Comparison of ENCODE assay signal across 14 mouse cellular contexts in the genomic region with DNA sequence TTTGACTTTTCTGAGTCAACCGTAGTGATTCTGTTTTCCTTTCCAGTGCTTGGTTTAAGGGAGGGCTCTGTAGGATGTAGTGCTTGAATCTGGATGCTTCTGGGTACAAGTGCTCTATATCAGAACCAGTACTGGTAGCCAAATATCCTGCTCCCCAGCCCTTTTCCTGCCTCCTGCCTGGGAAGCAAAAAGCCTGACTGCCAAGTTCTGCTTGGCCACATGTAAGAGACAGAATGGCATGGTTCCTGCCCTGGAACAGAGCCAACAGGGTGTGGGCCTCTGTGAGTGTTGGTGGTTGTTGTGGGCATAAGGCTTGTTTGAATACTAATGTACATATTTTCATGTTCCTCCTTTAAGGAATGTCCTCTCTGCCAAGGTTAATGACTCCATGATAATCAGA. TPM values are rescaled to one million over a fixed set of nuclear protein-coding genes. Genes with fewer than 3 reads are reported as not detected.
DNase-seq lines count a peak whose midpoint lies in the region.
"Had no signal": no experiment of that assay in that cellular context is flagged by ENCODE, and none has a peak within 500 bp of the region (broad histone marks: within the 10 kb centered on the region; RNA-seq: fewer than 3 reads in every experiment).

No protein-coding gene starts in this region.

- intact Hi-C loops in left cerebral cortex, postnatal 4 days (cut with DNase I): no loop called here

- DNase-seq in cerebellum, postnatal 14 days: peak; percentile 44 to 70
- no peak for DNase-seq in cerebellum, adult 9-11 months
- peak; percentile 24 for DNase-seq in left cerebral cortex, postnatal 4 days
- DNase-seq in left cerebral cortex, adult 11 months (ENCODE audit: low spot score): no peak
- peak; percentile 34 for DNase-seq in lung, postnatal 36 days
- DNase-seq in lung, postnatal 25 days (ENCODE audit: low spot score): no peak
- DNase-seq: adrenal gland, adult 2 months; adrenal gland, postnatal 10 days; adrenal gland, postnatal 25 days; cerebellum, adult 11 months; cerebellum, adult 18-20 months; cerebellum, adult 9-10 months; cerebellum, postnatal 36 days; embryo, embryonic 11 days had no signal

RNA-seq across cellular contexts. Expression of a gene that starts 29.4 kb away (rescaled TPM):
- total RNA-seq in left cerebral cortex, postnatal 4 days (2021): 1 to 10 TPM; 1.1 to 1.5 TPM

Comparison
In these comparisons a context has a peak if more than half of its experiments do, and no peak if none do; other contexts are left out.
1. DNase-seq: peak in cerebellum, postnatal 14 days (2 of 2), left cerebral cortex, postnatal 4 days (single experiment) and lung, postnatal 36 days (single experiment); none in cerebellum, adult 9-11 months (single experiment), left cerebral cortex, adult 11 months (single experiment) and lung, postnatal 25 days (single experiment).